Mouse (Mus musculus) hindbrain, postnatal 0 days (tissue): Measurements from ENCODE around the gene Unc13c. TPM values are rescaled to one million over a fixed set of nuclear protein-coding genes. Genes with fewer than 3 reads are reported as not detected.

Source experiments
- ATAC-seq: fragments of 200-750 bp; cut with Nextera tagmentation; 2 replicates; pipeline ENCODE4 v1.8.0; 2017; ENCODE audit warnings: mild to moderate bottlenecking, moderate TSS enrichment, moderate library complexity
- DNase-seq: peaks from one replicate; pipeline ENCODE4 v3.0.0-alpha.2; 2015; ENCODE audit warnings: low spot score
- H3K27ac ChIP-seq: fragments of 300-500 bp; sonication (generic); 2 replicates; pipeline ENCODE4 v1.5.1; 2014; ENCODE audit warnings: mild to moderate bottlenecking
- H3K27me3 ChIP-seq: fragments of 300-500 bp; sonication (generic); 2 replicates; pipeline ENCODE4 v1.6.1; 2014; ENCODE audit warnings: low read length, mixed read lengths; ENCODE audit not compliant: insufficient read depth
- H3K36me3 ChIP-seq: fragments of 300-500 bp; sonication (generic); 2 replicates; pipeline ENCODE4 v1.6.1; 2014; ENCODE audit warnings: low read length, mixed read lengths; ENCODE audit not compliant: insufficient read depth
- H3K4me1 ChIP-seq: fragments of 300-500 bp; sonication (generic); 2 replicates; pipeline ENCODE4 v1.6.1; 2014; ENCODE audit warnings: antibody characterized with exemption, low read length, mixed read lengths; ENCODE audit not compliant: insufficient read depth
- H3K4me2 ChIP-seq: fragments of 300-500 bp; sonication (generic); 2 replicates; pipeline ENCODE4 v1.6.1; 2014; ENCODE audit warnings: low read depth, mild to moderate bottlenecking, low read length, moderate library complexity, mixed read lengths
- H3K4me3 ChIP-seq: fragments of 300-500 bp; sonication (generic); 2 replicates; pipeline ENCODE4 v1.5.1; 2014; ENCODE audit warnings: low read length
- H3K9ac ChIP-seq: fragments of 300-500 bp; sonication (generic); replicated peaks from 2 replicates; pipeline ENCODE4 v1.6.1; 2014; ENCODE audit warnings: mild to moderate bottlenecking, low read length, moderate library complexity, mixed read lengths
- H3K9me3 ChIP-seq: fragments of 300-500 bp; sonication (generic); 2 replicates; pipeline ENCODE4 v1.6.1; 2016; ENCODE audit warnings: low read length, mixed read lengths
- CTCF ChIP-seq: IDR thresholded peaks from 2 replicates; pipeline ENCODE4 v1.5.1; 2016; ENCODE audit warnings: antibody characterized with exemption, control low read depth, low read depth
- WGBS: fragments of 180-500 bp; shearing (Covaris S2); extraction: QIAGEN DNeasy Blood & Tissue Kit; methylation state at CpG from one replicate; pipeline ENCODE4 v1.1.7; 2014; 5-methylcytosine and 5-hydroxymethylcytosine counted together
- polyA plus RNA-seq: library from polyadenylated mRNA; unstranded; fragments of >200 nt; fragmentation: Nextera tagmentation; extraction: Ambion mirVana; gene quantifications from 2 replicates; pipeline ENCODE4 v1.2.1, GENCODE M21; 2015
- total RNA-seq: library from RNA; depleted of rRNA; stranded (reverse); fragments of >200 nt; gene quantifications from 2 replicates; pipeline ENCODE4 v1.2.3, GENCODE M21; 2014

Gene Unc13c
- total and polyA plus RNA-seq, 2 experiments from 2014 or later, result 7.1 to 16.3 TPM

- Histone ChIP-seq H3K9me3 (no peaks in the 10 kb centered on the region), H3K27me3 (no peaks in the 10 kb centered on the region), H3K4me3 (no peak overlapping the region), H3K4me1 (peaks cover 4% of the 10 kb centered on the region; the same call in 1 of the 2 replicates), H3K36me3 (no peaks in the 10 kb centered on the region), H3K27ac (peak overlapping the region; percentile 41), H3K4me2 (no peak overlapping the region), H3K9ac (no peak overlapping the region)
- 71% methylated on average over 1 of the region's 1 CpGs for WGBS
- no peak for ATAC-seq
- no peak for TF ChIP-seq CTCF
- DNase-seq, result peak; percentile 70
These were observed 85.6 kb downstream of the Unc13c start for GRCm38 (mm10) chr9:73883143-73883542.

- no peak for TF ChIP-seq CTCF
- H3K27ac ChIP-seq, result peak overlapping the region; percentile 41; the same call in 1 of the 2 replicates
- DNase-seq (peak; percentile 44), ATAC-seq (no peak)
- 76% methylated on average over 5 of the region's 5 CpGs for WGBS
- H3K9me3 ChIP-seq, result no peaks in the 10 kb centered on the region
- no peak overlapping the region for H3K4me2 ChIP-seq
- no peak overlapping the region for H3K4me3 ChIP-seq
- H3K4me1 ChIP-seq, result peaks cover 4% of the 10 kb centered on the region; the same call in 1 of the 2 replicates
- no peak overlapping the region for H3K9ac ChIP-seq
- H3K27me3 ChIP-seq, result no peaks in the 10 kb centered on the region
- H3K36me3 ChIP-seq, result no peaks in the 10 kb centered on the region
These were observed 86.3 kb downstream of the Unc13c start for GRCm38 (mm10) chr9:73882393-73882919.

GRCm38 (mm10) chr9:73867410-73868067 lies 101.2 kb downstream of the Unc13c start:
- Histone ChIP-seq H3K9me3 (no peaks in the 10 kb centered on the region), H3K27ac (no peak overlapping the region), H3K4me2 (no peak overlapping the region), H3K9ac (no peak overlapping the region), H3K4me1 (no peaks in the 10 kb centered on the region), H3K36me3 (no peaks in the 10 kb centered on the region), H3K4me3 (no peak overlapping the region), H3K27me3 (no peaks in the 10 kb centered on the region)
- 77% methylated on average over 2 of the region's 2 CpGs for WGBS
- ATAC-seq (no peak), DNase-seq (peak; percentile 11)
- no peak for TF ChIP-seq CTCF

- Histone ChIP-seq H3K27ac (no peak overlapping the region), H3K27me3 (no peaks in the 10 kb centered on the region), H3K4me1 (no peaks in the 10 kb centered on the region), H3K4me3 (no peak overlapping the region), H3K9me3 (no peaks in the 10 kb centered on the region), H3K4me2 (no peak overlapping the region), H3K9ac (no peak overlapping the region), H3K36me3 (no peaks in the 10 kb centered on the region)
- no peak for TF ChIP-seq CTCF
- DNase-seq (no peak), ATAC-seq (no peak)
- WGBS, result 64% methylated on average over 2 of the region's 2 CpGs
These were observed 102.1 kb downstream of the Unc13c start for GRCm38 (mm10) chr9:73866666-73867065.

DNA sequence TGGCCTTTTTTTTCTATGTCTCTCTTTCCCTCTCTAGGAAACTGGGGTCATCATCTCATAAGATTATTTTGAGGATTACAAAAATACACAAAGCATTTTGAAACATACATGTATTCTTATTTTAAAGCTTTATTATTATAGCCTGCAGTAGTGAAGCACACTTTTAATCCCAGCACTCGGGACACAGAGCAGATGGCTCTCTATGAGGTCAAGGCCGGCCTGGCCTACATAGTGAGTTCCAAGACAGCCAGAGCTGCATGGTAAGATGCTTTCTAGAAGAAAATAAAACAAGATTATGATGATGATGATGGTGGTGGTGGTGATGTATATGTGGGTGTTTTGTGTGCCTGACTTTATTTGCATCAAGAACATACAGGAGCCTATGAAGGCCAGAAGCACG lies 109.3 kb downstream of the Unc13c start:
- no peak overlapping the region for H3K4me2 ChIP-seq
- H3K27ac ChIP-seq, result no peak overlapping the region
- H3K36me3 ChIP-seq, result no peaks in the 10 kb centered on the region
- ATAC-seq (no peak), DNase-seq (no peak)
- WGBS, result 91% methylated on average over 3 of the region's 3 CpGs
- no peaks in the 10 kb centered on the region for H3K4me1 ChIP-seq
- H3K9ac ChIP-seq, result no peak overlapping the region
- no peak overlapping the region for H3K4me3 ChIP-seq
- no peak for TF ChIP-seq CTCF
- no peaks in the 10 kb centered on the region for H3K9me3 ChIP-seq
- no peaks in the 10 kb centered on the region for H3K27me3 ChIP-seq

GRCm38 (mm10) chr9:73854281-73854680 lies 114.5 kb downstream of the Unc13c start:
- DNase-seq, result no peak
- 58% methylated on average over 3 of the region's 3 CpGs for WGBS

GRCm38 (mm10) chr9:73806681-73807080 lies 162.1 kb downstream of the Unc13c start:
- Histone ChIP-seq H3K27ac (no peak overlapping the region), H3K4me1 (no peaks in the 10 kb centered on the region), H3K27me3 (no peaks in the 10 kb centered on the region), H3K4me3 (no peak overlapping the region), H3K9ac (no peak overlapping the region), H3K4me2 (no peak overlapping the region), H3K36me3 (no peaks in the 10 kb centered on the region), H3K9me3 (no peaks in the 10 kb centered on the region)
- ATAC-seq (no peak), DNase-seq (no peak)
- TF ChIP-seq CTCF, result no peak
- 82% methylated on average over 4 of the region's 4 CpGs for whole genome bisulfite sequencing

More at GRCm38 (mm10) chr9:73854281-73854680, 114.5 kb downstream of the Unc13c start:
- TF ChIP-seq CTCF, result no peak
- H3K27ac ChIP-seq, result no peak overlapping the region
- no peak overlapping the region for H3K9ac ChIP-seq
- H3K4me1 ChIP-seq, result no peaks in the 10 kb centered on the region
- no peak overlapping the region for H3K4me2 ChIP-seq
- no peak overlapping the region for H3K4me3 ChIP-seq
- no peak for ATAC-seq
- H3K36me3 ChIP-seq, result no peaks in the 10 kb centered on the region
- no peaks in the 10 kb centered on the region for H3K9me3 ChIP-seq
- no peaks in the 10 kb centered on the region for H3K27me3 ChIP-seq
